Mouse (Mus musculus): ENCODE measurements around the gene Olfr1395.

The Olfr1395 gene

GRCm38 (mm10) chr11:49141974-49142373 is at the start of gene Olfr1395:
Olfr1395 (plus strand) TSS chr11:49142274.
- DNase-seq (ENCODE audit: low spot score), result no peak

- DNase-seq (ENCODE audit: low spot score), result no peak
These were observed 49.3 kb upstream of the Olfr1395 start for GRCm38 (mm10) chr11:49092786-49093185.

GRCm38 (mm10) chr11:49093861-49094660 is 48.0 kb upstream of the Olfr1395 start:
- no peak for DNase-seq (ENCODE audit: low spot score)

- no peak for DNase-seq (ENCODE audit: low spot score)
These were observed 46.7 kb upstream of the Olfr1395 start for GRCm38 (mm10) chr11:49095367-49095766.

GRCm38 (mm10) chr11:49100409-49100808 is 41.7 kb upstream of the Olfr1395 start:
- DNase-seq (ENCODE audit: low spot score), result no peak

GRCm38 (mm10) chr11:49101500-49101899 is 40.6 kb upstream of the Olfr1395 start:
- no peak for DNase-seq (ENCODE audit: low spot score)

- peak; percentile 79 for DNase-seq (ENCODE audit: low spot score)
These were observed 38.9 kb upstream of the Olfr1395 start for GRCm38 (mm10) chr11:49103047-49103693.

- DNase-seq (ENCODE audit: low spot score), result no peak
These were observed 36.3 kb upstream of the Olfr1395 start for GRCm38 (mm10) chr11:49105752-49106151.

- no peak for DNase-seq (ENCODE audit: low spot score)
These were observed 34.2 kb upstream of the Olfr1395 start for GRCm38 (mm10) chr11:49107650-49108537.

GRCm38 (mm10) chr11:49108833-49109232 is 33.2 kb upstream of the Olfr1395 start:
- no peak for DNase-seq (ENCODE audit: low spot score)

- no peak for DNase-seq (ENCODE audit: low spot score)
These were observed 31.1 kb upstream of the Olfr1395 start for GRCm38 (mm10) chr11:49111000-49111399.

GRCm38 (mm10) chr11:49112624-49113219 is 29.4 kb upstream of the Olfr1395 start:
- no peak for DNase-seq (ENCODE audit: low spot score)

- DNase-seq (ENCODE audit: low spot score), result no peak
These were observed 27.9 kb upstream of the Olfr1395 start for GRCm38 (mm10) chr11:49114158-49114557.

- DNase-seq (ENCODE audit: low spot score), result no peak
These were observed 27.3 kb upstream of the Olfr1395 start, which contains the start of gene Olfr1396 for GRCm38 (mm10) chr11:49114774-49115173. Olfr1396 (minus strand) TSS chr11:49114874.

- no peak for DNase-seq (ENCODE audit: low spot score)
These were observed 22.4 kb upstream of the Olfr1395 start for GRCm38 (mm10) chr11:49119635-49120034.

GRCm38 (mm10) chr11:49124169-49124568 is 17.9 kb upstream of the Olfr1395 start:
- no peak for DNase-seq (ENCODE audit: low spot score)

- no peak for DNase-seq (ENCODE audit: low spot score)
These were observed 12.0 kb downstream of the Olfr1395 start, which contains the start of gene Olfr1394 for GRCm38 (mm10) chr11:49154077-49154476. Olfr1394 (plus strand) TSS chr11:49154377.

GRCm38 (mm10) chr11:49156821-49157814 is 15.0 kb downstream of the Olfr1395 start:
- no peak for DNase-seq (ENCODE audit: low spot score)

- peak; percentile 13 for DNase-seq (ENCODE audit: low spot score)
These were observed 27.0 kb downstream of the Olfr1395 start for GRCm38 (mm10) chr11:49168839-49169611.

- no peak for DNase-seq (ENCODE audit: low spot score)
These were observed 28.5 kb downstream of the Olfr1395 start for GRCm38 (mm10) chr11:49170576-49170975.
